Mouse (Mus musculus): ENCODE data around the gene Ints13.

Ints13 gene

DNA sequence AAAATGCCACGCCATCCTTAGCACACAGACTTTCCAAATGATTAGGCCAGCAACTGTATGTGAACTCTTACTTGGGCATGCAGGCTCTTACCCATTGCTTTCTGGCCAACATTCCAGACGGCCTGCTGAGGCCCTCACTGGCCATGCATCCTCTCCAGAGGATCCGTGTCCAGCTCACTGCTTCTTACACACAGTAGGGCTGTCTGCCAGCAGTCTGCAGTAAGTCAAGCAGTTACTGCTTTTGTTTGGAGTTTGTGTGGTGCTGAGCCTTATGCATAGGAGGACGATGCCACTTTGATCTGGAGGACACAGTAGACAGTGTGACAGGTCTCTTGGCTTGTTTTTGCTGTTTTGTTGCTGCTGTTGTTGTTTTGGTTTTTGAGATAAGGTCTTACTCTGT is 39.0 kb downstream of the Ints13 start:
- no peak for DNase-seq (ENCODE audit: low read depth, low spot score)

DNA sequence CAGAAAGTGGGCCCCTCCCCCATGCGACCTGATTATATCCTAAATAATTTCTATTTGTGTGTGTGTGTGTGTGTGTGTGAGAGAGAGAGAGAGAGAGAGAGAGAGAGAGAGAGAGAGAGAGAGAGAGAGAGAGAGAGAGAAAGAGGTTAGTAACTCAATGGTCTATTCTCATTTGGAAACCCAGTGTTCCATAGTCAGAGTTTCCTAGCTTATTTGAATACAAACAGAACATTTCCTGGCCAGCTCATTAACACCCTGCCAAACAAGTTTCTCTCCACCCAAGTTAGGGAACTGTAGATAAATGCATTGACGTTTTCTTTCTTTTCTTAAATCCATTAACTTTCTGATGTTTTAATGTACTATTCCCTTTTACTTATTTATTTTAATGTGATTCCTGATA is 39.6 kb downstream of the Ints13 start:
- no peak for DNase-seq (ENCODE audit: low read depth, low spot score)

DNA sequence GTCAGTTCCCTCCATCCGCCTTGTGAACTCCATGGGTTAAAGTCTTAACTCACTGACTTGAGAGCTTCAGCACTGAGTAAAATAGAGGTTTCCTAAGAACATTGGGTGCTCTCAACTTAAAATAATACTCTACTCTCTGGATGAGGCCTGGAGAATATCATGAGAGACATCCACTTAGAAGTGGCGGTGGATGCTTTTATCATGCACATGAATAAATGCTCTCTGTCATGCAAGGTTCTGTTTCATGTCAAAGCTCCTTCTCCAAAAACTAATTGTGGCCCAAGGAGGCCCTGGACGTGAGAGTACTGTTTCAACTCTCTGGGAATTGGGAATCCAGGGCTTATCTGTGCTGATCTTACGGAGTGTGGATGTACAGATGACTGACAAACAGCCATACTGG is 40.5 kb downstream of the Ints13 start:
- no peak for DNase-seq (ENCODE audit: low read depth, low spot score)

DNA sequence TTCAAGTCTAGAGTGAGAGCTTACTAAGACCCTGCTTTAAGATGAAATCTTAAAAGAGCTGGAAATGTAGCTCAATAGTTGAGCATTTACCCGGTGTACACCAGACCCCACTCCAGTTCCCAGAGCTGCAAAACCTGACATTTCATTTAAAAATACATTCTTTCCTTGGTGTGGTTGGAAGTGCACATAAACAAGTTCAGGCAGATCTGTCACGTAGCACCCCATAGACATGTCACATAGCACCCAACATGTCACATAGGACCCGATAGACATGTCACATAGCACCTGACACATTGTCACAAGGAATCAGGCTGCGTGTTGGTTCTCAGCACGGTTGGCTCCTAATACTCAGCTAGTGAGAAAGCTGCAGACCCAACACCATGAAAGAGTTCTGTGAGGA is 42.1 kb downstream of the Ints13 start:
- no peak for DNase-seq (ENCODE audit: low read depth, low spot score)

DNA sequence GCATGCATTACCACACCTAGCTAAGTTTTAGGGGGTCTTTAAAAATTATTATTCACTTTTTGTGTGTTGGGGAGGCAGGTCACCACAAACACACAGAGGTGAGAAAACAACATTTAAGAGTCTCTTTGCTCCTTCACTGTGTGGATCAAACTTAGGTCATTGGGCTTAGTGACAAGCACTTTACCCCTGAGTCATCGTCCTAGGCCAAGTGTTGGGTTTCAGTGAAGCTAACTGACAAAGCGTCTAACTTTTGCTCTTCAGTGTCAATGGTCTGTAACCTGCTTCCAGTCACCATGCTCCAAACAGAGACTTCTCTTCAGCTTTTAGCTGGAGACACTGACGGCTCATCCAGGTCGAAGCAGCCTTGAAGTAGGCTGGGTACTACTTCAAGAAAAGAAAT is 44.5 kb downstream of the Ints13 start:
- no peak for DNase-seq (ENCODE audit: low read depth, low spot score)

DNA sequence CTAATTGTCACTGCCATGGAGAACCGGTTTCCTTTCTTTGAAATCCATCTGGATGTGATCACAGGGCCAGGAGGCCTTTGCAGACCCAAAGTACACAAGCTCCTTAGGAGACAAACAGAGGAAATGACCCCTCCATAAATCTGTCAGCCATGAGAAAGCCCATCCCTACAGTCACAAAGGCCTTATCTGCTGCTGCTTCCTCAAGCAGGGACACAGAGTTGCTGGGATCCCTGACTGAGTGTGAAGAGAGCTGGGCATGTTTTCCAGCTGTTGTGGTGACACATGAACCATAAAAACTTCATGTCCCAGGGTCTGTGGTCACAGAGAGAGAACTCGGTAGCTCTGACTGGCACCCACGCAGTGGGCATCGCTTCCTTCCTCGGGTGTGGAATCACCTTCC is 46.9 kb downstream of the Ints13 start:
- DNase-seq (ENCODE audit: low read depth, low spot score) = no peak

DNA sequence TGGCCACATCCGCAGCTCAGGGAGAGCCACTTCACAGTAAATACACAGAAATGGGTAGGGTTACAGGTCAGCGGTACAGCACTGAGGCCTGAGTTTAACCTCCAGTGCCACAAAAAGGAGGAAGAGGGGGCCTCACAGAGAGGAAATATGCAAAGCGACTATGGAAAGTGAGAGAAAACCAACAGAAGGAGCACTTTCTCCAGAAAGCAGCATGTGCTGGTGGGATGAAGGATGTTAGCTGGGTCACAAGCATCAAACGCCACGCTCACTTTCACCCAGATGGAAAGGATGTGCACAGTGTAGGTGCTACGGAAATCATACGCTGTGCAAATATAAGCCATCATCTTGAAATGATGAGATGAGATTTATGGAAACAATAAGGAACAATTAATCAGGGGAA is 47.3 kb downstream of the Ints13 start:
- no peak for DNase-seq (ENCODE audit: low read depth, low spot score)

DNA sequence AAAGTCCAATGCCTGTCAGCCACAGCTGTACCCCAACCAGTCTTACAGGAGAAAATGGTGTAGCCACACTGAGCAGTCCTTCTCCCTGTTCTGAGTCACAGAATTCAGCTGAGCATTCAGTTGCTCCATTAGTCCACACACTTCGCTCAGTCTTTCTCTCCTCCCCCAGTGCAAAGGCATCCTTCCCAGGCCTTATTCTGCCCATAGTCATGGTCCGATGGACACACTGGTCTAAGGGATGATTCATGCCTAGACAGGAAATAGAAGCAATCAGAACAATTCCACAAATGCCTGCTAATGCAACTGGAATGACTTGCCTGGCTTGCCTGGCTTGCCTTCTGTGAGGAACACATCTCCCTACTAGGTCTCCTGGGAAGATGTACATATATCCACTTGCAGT is 50.1 kb downstream of the Ints13 start:
- DNase-seq (ENCODE audit: low read depth, low spot score) = no peak

DNA sequence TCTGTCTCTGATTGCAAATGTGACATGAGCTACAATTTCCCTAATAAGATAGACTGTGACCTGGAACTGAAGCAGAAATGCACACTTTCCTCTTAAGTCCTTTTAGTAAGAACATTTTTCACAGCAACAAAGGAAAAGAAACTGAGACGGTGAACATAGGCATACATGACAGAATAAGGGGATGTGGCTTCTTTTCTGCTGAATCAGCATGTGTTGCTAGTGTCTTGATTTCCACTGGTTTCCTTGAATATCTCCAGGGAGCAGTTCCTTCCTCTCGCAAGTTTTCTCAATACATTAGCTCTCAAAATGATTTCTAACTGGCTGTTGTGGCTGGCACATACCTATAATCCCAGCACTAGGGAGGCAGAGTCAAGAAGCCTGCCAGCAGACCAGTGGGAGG is 52.1 kb downstream of the Ints13 start:
- no peak for DNase-seq (ENCODE audit: low read depth, low spot score)

DNA sequence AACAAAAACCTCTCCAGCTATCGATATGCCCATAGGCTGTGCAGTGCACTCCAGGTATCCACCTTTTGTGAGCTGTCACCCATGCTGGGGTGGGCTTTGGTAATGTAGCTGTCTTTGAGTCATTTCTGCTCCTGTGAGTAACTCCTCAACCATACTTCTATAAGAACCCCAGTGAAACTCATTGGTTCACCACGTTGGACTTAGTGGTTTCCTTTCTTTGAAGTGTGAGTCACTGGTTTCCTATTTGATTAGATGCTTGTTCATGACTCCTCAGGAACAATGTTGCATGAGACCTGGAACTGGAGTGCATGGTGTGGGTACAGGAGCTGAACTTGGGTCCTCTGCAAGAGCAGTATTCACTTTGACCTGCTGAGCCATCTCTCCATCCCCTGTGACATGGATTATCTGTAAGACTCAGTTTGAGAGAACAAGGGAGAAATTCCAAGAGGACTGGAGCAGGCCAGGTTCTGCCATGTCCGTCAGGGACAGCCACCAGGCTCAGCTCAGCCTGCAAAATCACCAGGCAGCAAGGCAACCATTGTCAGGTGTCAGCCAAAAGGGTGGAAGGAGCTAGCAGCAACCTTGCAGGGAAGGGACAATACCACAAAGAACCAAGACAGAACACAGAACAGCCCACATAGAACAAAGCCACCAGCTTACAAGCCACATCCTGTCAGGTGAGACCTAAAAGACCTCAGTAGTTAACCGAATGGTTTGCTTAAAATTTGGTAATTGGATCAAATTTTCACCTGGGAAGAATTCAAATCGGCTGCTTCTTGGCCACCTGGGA is 56.0 kb downstream of the Ints13 start:
- no peak for DNase-seq (ENCODE audit: low read depth, low spot score)

DNA sequence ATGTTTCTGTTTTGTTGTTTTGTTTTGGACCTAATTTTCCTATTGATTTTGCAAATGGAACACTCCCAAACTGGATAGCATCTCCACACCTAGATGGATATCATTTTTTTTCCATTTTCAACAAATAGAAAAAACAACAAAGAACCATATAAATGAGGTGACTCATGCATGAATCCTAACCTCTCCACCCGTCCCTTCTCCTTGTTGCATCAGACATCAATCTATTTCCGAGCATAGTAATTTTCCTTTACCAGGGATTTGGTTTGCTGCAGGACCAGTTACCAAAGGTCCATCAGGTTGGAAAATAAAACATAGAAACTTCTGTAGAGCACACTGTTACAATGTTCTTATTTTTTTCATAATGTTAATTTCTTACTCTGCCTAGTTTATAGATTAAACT is 58.6 kb downstream of the Ints13 start:
- DNase-seq (ENCODE audit: low read depth, low spot score) = no peak

DNA sequence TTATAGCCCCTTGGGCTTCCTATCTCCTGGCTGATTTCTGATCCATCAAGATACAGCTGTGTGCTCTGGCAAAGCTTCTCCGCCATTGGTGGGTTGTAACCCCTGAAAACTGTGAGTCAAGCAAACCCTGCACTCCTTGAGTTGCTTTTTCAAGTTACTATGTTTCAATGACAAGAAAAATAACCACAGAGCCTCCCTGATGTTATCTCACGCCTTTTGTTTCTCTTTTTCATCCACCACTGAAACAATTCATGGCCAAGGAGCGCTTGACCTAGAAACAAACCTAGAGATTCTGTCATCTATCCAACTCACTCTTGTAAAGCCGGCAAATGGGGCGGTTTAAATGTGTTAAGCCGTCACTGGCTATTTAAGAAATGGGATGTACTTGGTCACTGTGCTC is 61.7 kb downstream of the Ints13 start:
- no peak for DNase-seq (ENCODE audit: low read depth, low spot score)

DNA sequence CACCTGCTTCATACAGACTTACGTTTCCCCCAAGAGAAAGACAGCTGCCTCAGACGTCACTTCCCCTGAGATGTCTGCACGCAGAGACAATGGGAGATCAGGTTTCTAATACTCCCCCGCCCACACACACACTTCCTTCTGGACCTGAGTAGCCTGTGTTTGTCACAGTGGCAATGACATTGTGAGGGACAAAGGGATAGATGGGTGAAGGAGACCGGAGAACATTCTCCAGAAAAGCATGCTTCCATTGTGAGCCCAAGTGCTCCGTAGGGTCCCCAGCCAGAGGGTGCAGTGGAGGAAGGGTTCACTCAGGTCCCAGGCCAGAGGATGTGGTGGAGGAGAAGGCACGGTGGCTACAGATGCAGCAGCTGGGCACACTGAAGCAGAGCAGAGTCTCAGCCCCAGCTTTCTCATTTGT is 63.1 kb downstream of the Ints13 start:
- peak; percentile 63 for DNase-seq (ENCODE audit: low read depth, low spot score)

DNA sequence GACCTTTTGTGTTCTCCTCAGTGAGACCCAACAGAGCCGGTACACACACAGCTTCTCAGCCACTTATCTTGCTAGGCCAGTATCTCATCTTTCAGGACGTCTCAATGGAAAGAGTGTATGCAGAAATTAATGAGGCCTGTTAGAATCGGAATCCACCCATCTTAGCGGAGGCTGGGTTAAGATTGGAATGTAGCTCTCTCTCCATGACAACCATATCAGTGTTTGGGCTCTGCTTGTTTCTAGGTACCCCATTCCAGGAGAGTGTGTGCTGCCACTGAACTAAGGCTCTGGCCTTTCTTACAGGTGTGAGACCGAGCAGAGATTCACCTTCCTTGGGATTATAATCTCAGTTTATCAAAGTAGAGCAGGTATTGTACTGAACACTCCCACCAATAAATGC is 63.7 kb downstream of the Ints13 start:
- no peak for DNase-seq (ENCODE audit: low read depth, low spot score)

DNA sequence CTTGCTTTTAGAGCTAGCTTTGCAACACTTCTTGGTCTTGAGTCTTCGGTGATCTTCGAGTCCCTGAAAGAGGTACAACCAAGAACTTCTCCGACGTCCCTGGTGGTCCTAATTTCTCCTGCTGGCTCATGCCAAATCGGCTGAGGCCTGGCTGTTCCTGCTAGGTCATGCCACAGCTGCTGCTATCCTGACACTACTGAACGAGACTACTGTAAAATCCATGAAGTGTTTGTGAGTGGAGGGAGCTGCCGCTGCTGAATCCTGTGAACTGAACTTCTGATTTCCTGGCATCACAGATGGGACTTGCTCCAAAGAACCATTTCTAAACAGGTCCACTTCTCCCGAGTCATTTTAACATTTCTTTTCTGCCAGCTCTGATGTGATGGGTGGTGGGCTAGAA is 64.3 kb downstream of the Ints13 start:
- no peak for DNase-seq (ENCODE audit: low read depth, low spot score)

DNA sequence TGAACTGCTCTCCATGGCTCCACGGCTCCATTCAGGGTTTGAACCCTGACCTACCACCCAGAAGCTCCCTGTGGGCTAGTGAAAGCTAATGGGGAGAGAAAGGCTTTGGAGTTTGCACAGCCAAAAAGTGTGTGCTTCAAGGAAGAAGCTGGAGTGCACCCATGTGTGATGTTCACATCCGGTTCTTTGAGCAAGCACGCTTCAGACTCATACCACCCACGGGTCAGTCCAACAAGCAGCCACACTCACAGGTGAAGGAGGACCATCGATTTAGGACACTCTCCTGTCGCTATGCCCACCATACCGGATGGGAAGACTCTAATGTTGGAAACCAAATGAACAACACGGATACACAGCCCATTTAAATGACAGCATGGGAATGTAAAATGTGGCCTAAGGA is 66.1 kb downstream of the Ints13 start:
- peak; percentile 65 for DNase-seq (ENCODE audit: low read depth, low spot score)

DNA sequence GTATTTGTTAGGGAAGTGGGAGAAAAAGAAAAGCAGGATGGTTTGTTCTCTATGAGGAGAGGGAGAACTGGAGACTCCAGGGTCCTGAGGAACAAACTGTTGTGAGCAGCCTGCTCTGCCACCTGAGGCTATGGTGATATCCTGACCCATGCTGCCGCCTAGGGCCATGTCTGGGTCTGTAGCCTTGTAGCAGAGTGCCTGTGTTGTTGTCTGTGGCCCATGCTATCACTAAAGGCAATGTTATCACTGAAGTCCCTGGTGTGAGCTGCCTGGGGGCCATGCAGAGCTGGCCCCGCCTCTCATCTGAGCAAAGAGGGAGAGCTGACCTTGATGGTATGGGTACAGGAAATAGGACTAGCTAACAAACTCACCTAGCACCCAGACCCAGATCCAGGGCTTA is 67.7 kb downstream of the Ints13 start:
- no peak for DNase-seq (ENCODE audit: low read depth, low spot score)

DNA sequence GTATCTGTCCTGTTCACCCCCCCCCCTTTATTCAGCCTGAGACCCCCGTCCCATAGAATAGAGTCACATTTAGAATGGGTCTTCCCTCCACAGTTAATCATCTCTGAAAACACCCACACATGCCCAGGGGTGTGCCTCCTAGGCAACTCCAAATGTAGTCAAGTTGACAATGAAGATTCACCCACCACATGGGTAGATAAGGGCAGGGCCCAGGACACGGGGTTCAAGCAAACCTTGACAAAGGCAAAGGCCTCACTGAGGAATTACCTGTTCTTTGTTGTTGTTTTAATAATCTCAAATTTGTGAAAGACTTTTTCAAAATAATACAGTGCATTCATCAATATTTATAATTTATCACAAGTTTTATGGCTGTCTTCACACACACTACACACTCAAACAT is 73.2 kb downstream of the Ints13 start:
- no peak for DNase-seq (ENCODE audit: low read depth, low spot score)

DNA sequence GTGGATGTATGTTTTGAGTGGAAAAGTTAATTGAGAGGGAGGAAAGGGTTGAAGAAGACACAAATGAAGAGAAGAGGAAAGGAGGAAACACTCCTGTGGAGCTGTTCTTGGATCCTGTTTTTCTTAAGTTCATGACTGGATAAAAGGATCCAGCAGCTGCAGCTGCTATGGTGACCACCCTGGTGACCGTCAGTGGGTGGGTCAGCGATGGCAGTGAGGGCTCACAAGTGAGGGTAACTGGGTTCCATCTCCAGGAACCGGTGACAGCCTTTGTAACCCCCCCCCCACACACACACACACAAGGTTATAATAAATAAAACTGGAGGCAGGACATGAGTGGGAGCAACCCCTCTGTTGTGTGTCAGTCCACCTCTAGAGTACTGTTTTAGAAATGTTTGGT is 74.8 kb downstream of the Ints13 start:
- no peak for DNase-seq (ENCODE audit: low read depth, low spot score)

DNA sequence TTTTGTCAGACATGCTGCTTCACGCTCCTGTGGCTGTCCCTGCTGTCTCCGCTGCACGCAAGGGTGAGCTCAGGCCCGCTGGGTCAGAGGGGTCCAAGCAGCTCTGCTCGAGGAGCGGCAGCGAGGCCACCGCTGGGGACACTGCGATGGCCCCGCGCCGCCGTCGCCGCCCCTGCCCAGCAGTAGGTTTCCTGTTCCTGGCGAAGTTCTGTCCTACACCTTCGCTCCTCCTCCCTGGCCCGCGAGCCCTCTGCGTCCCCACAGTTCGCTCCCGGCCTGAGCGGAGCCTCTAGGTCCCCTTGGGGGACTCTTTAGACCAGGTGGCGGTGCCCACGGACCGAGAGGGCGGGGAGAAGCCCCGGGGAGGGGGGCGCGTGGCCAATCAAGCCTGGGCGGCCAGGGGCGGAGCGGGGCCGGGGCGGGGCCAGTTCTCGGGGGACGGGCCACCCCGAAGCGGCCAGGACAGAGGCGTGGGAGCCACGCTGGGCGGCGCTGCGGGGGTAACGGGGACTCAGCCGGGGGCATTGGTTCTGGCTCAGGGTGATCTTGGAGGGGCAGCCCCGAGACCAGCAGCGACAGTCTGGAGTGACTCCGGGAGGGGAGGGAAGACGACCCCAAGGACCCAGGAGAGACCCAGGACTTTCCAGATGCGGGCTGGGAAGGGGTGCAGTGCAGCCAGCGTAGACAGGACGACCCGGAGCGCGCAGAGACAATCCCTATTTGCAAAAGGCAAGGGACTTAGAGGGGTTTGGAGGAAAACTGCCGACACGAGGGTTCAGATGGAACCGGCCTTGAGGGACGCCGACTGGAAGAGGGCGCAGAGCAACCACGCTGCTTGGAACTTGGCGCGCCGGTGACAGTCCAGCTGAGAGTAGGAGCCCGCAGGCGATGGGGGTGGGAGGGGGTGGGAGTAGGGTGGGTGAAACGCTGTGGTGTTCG is 75.5 kb downstream of the Ints13 start, which contains the start of gene Itpr2:
Gene Itpr2 (minus strand): TSS at position 358 of the 939 bp plus-strand sequence.
- DNase-seq (ENCODE audit: low read depth, low spot score) = peak; percentile 95

DNA sequence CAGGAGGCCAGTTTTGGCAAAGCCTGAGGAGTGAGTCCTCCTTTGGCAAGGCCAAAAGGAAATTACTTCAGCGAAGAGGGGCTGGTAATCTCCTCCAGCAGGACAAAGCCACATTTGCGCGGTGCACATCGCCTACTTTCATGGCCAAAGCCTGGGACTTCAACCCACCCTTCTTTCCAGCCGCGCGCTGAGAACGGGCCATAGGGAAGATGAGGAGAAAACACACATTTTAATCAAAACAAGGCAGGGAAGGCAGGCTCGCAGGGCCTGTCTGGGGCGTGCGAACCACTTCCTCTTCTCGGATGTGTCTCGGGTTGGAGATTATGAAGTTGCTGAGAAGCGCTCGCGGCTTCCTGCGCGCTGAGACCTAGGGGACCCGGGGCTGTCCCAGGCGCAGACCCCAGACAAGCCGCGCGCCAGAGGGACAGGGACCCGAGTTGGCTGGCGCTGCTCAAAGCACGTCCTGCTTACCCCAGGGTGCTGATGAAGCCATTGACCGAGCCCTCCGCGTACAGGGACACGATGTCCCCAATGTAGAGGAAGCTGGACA is 76.2 kb downstream of the Ints13 start:
- DNase-seq (ENCODE audit: low read depth, low spot score) = peak; percentile 92

DNA sequence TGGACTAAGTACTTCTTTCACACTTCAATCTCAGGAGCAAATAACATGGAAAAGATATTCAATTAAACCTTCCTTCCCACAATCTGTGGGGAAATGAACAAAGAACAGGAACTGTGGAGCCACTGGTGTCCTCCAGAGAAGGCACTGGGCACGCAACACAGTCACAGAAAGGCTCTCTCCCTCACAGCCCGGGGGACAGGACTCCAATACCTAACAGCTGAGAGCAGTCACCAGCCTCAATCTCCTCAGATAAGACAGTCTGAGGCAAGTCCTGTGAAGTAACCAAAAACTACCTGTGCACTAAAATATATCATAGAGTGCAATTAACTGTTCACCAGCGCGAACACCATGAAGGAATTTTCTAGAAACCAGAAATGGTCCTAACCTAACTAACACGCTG is 76.9 kb downstream of the Ints13 start:
- no peak for DNase-seq (ENCODE audit: low read depth, low spot score)

DNA sequence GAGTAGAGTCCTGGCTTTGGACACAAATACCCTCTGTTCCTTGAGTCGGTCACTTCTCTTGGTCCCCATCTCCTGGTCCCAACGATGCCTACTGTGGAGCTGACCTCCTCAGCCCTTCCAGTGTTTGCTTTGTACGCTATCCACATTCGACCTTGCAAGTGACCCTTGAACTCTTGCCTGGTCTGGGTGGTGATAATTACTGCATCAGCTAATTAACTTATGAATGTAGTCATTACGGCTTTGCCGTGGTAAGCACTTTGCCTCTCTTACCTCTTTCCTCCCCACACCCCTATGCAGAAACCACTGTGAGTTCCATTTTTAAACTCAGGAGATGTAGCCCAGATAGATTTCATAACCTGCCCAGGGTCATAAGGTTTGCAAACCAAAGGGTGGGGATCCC is 77.4 kb downstream of the Ints13 start:
- peak; percentile 66 for DNase-seq (ENCODE audit: low read depth, low spot score)

Data from A20 (cell line).